Mouse (Mus musculus) midbrain, embryonic 16.5 days (tissue): ENCODE data around the gene Nfkbia. TPM values are rescaled to one million over a fixed set of nuclear protein-coding genes. Genes with fewer than 3 reads are reported as not detected.
A peak's percentile ranks its signal among the peaks of the same experiment; 100 is the strongest.

Source experiments
- ATAC-seq: fragments of 200-750 bp; cut with Nextera tagmentation; 2 replicates; pipeline ENCODE4 v1.8.0; 2017; ENCODE audit warnings: moderate TSS enrichment
- H3K27ac ChIP-seq: fragments of 300-500 bp; sonication (generic); 2 replicates; pipeline ENCODE4 v1.5.1; 2014; ENCODE audit warnings: mild to moderate bottlenecking, low read length, mixed read lengths
- H3K27me3 ChIP-seq: fragments of 300-500 bp; sonication (generic); 2 replicates; pipeline ENCODE4 v1.6.1; 2014; ENCODE audit warnings: low read depth, low read length, mixed read lengths; ENCODE audit not compliant: control insufficient read depth, insufficient read depth
- H3K36me3 ChIP-seq: fragments of 300-500 bp; sonication (generic); 2 replicates; pipeline ENCODE4 v1.6.1; 2014; ENCODE audit warnings: mild to moderate bottlenecking, low read length, moderate library complexity, mixed read lengths; ENCODE audit not compliant: control insufficient read depth, insufficient read depth
- H3K4me1 ChIP-seq: fragments of 300-500 bp; sonication (generic); 2 replicates; pipeline ENCODE4 v1.6.1; 2014; ENCODE audit warnings: mild to moderate bottlenecking, low read length, mixed read lengths; ENCODE audit not compliant: control insufficient read depth, insufficient read depth
- H3K4me2 ChIP-seq: fragments of 300-500 bp; sonication (generic); 2 replicates; pipeline ENCODE4 v1.6.1; 2014; ENCODE audit warnings: mild to moderate bottlenecking, low read length, mixed read lengths
- H3K4me3 ChIP-seq: fragments of 300-500 bp; sonication (generic); 2 replicates; pipeline ENCODE4 v1.5.1; 2014; ENCODE audit warnings: low read depth, mild to moderate bottlenecking, low read length, moderate library complexity, mixed read lengths
- H3K9ac ChIP-seq: fragments of 300-500 bp; sonication (generic); 2 replicates; pipeline ENCODE4 v1.6.1; 2014; ENCODE audit warnings: low read depth, low read length, mixed read lengths
- H3K9me3 ChIP-seq: fragments of 300-500 bp; sonication (generic); replicated peaks from 2 replicates; pipeline ENCODE4 v1.6.1; 2014; ENCODE audit warnings: mild to moderate bottlenecking, low read length, mixed read lengths; ENCODE audit not compliant: control insufficient read depth, poor library complexity, severe bottlenecking
- WGBS: fragments of 180-500 bp; shearing (Covaris S2); extraction: QIAGEN DNeasy Blood & Tissue Kit; methylation state at CpG from one replicate; pipeline ENCODE4 v1.1.7; 2014; 5-methylcytosine and 5-hydroxymethylcytosine counted together
- polyA plus RNA-seq: library from polyadenylated mRNA; unstranded; fragments of >200 nt; fragmentation: Nextera tagmentation; extraction: Ambion mirVana; gene quantifications from 2 replicates; pipeline ENCODE4 v1.2.1, GENCODE M21; 2015

The Nfkbia gene
- polyA plus RNA-seq, 1 experiment from 2014 or later, result 64.3 TPM

GRCm38 (mm10) chr12:55463992-55464845 is 28.2 kb downstream of the Nfkbia start:
- Histone ChIP-seq H3K4me3 (no peak overlapping the region), H3K4me1 (peaks cover 19% of the 10 kb centered on the region), H3K4me2 (peak overlapping the region; percentile 2; the same call in 1 of the 2 replicates), H3K9ac (no peak overlapping the region), H3K9me3 (no peaks in the 10 kb centered on the region), H3K36me3 (no peaks in the 10 kb centered on the region), H3K27ac (peak overlapping the region; percentile 61), H3K27me3 (no peaks in the 10 kb centered on the region)
- peak; percentile 78 for ATAC-seq
- WGBS, result 11% methylated on average over 16 of the region's 16 CpGs

GRCm38 (mm10) chr12:55463087-55463486 is 29.4 kb downstream of the Nfkbia start:
- H3K9me3 ChIP-seq, result no peaks in the 10 kb centered on the region
- no peak overlapping the region for H3K27ac ChIP-seq
- no peak overlapping the region for H3K9ac ChIP-seq
- H3K27me3 ChIP-seq, result no peaks in the 10 kb centered on the region
- H3K4me2 ChIP-seq, result no peak overlapping the region
- no peaks in the 10 kb centered on the region for H3K36me3 ChIP-seq
- no peak for ATAC-seq
- H3K4me3 ChIP-seq, result no peak overlapping the region
- H3K4me1 ChIP-seq, result peaks cover 19% of the 10 kb centered on the region
- 61% methylated on average over 5 of the region's 5 CpGs for WGBS

- no peak overlapping the region for H3K4me3 ChIP-seq
- 85% methylated on average over 6 of the region's 6 CpGs for WGBS
- no peaks in the 10 kb centered on the region for H3K36me3 ChIP-seq
- H3K4me1 ChIP-seq, result peaks cover 19% of the 10 kb centered on the region
- H3K4me2 ChIP-seq, result no peak overlapping the region
- H3K9me3 ChIP-seq, result no peaks in the 10 kb centered on the region
- ATAC-seq, result no peak
- H3K27me3 ChIP-seq, result no peaks in the 10 kb centered on the region
- no peak overlapping the region for H3K27ac ChIP-seq
- H3K9ac ChIP-seq, result no peak overlapping the region
These were observed 30.0 kb downstream of the Nfkbia start for GRCm38 (mm10) chr12:55462456-55462855.

GRCm38 (mm10) chr12:55461767-55462166 is 30.7 kb downstream of the Nfkbia start:
- Histone ChIP-seq H3K27ac (no peak overlapping the region), H3K27me3 (no peaks in the 10 kb centered on the region), H3K36me3 (no peaks in the 10 kb centered on the region), H3K4me2 (no peak overlapping the region), H3K9me3 (no peaks in the 10 kb centered on the region), H3K9ac (no peak overlapping the region), H3K4me1 (peaks cover 19% of the 10 kb centered on the region), H3K4me3 (no peak overlapping the region)
- no peak for ATAC-seq
- 83% methylated on average over 6 of the region's 6 CpGs for WGBS

GRCm38 (mm10) chr12:55460900-55461299 is 31.5 kb downstream of the Nfkbia start:
- no peak overlapping the region for H3K27ac ChIP-seq
- H3K4me2 ChIP-seq, result no peak overlapping the region
- ATAC-seq, result no peak
- H3K27me3 ChIP-seq, result no peaks in the 10 kb centered on the region
- no peak overlapping the region for H3K9ac ChIP-seq
- peaks cover 14% of the 10 kb centered on the region for H3K4me1 ChIP-seq
- H3K9me3 ChIP-seq, result no peaks in the 10 kb centered on the region
- H3K36me3 ChIP-seq, result no peaks in the 10 kb centered on the region
- H3K4me3 ChIP-seq, result no peak overlapping the region
- 71% methylated on average over 4 of the region's 4 CpGs for WGBS

- Histone ChIP-seq H3K27me3 (no peaks in the 10 kb centered on the region), H3K27ac (no peak overlapping the region), H3K9ac (no peak overlapping the region), H3K4me2 (no peak overlapping the region), H3K36me3 (no peaks in the 10 kb centered on the region), H3K9me3 (no peaks in the 10 kb centered on the region), H3K4me3 (no peak overlapping the region), H3K4me1 (peaks cover 9% of the 10 kb centered on the region)
- ATAC-seq, result no peak
- 86% methylated on average over 8 of the region's 8 CpGs for WGBS
These were observed 32.7 kb downstream of the Nfkbia start for GRCm38 (mm10) chr12:55459739-55460138.

- no peaks in the 10 kb centered on the region for H3K9me3 ChIP-seq
- H3K4me1 ChIP-seq, result no peaks in the 10 kb centered on the region
- H3K4me3 ChIP-seq, result no peak overlapping the region
- no peaks in the 10 kb centered on the region for H3K36me3 ChIP-seq
- no peaks in the 10 kb centered on the region for H3K27me3 ChIP-seq
- no peak overlapping the region for H3K9ac ChIP-seq
- ATAC-seq, result no peak
- WGBS, result 91% methylated on average over 5 of the region's 5 CpGs
- H3K4me2 ChIP-seq, result no peak overlapping the region
- H3K27ac ChIP-seq, result no peak overlapping the region
These were observed 35.6 kb downstream of the Nfkbia start for GRCm38 (mm10) chr12:55456893-55457292.

- Histone ChIP-seq H3K9ac (no peak overlapping the region), H3K9me3 (no peaks in the 10 kb centered on the region), H3K4me2 (no peak overlapping the region), H3K36me3 (no peaks in the 10 kb centered on the region), H3K4me3 (no peak overlapping the region), H3K4me1 (no peaks in the 10 kb centered on the region), H3K27ac (no peak overlapping the region), H3K27me3 (no peaks in the 10 kb centered on the region)
- no peak for ATAC-seq
- WGBS, result 59% methylated on average over 3 of the region's 3 CpGs
These were observed 36.3 kb downstream of the Nfkbia start for GRCm38 (mm10) chr12:55456136-55456535.

GRCm38 (mm10) chr12:55455206-55455605 is 37.2 kb downstream of the Nfkbia start:
- H3K9me3 ChIP-seq, result no peaks in the 10 kb centered on the region
- no peak overlapping the region for H3K4me2 ChIP-seq
- no peak overlapping the region for H3K27ac ChIP-seq
- 66% methylated on average over 9 of the region's 10 CpGs for WGBS
- H3K9ac ChIP-seq, result no peak overlapping the region
- no peak overlapping the region for H3K4me3 ChIP-seq
- no peaks in the 10 kb centered on the region for H3K36me3 ChIP-seq
- no peaks in the 10 kb centered on the region for H3K4me1 ChIP-seq
- no peak for ATAC-seq
- H3K27me3 ChIP-seq, result no peaks in the 10 kb centered on the region
